Mouse (Mus musculus) lung, postnatal 4 days (tissue): ENCODE data around the gene Tacc2.
"Not testable (repeated sequence)": the region's sequence is repeated elsewhere in the genome, so short reads cannot be mapped to it uniquely, and the experiment has no call there.

Source experiments
- DNase-seq, 2 experiments: peaks; one replicate each; pipeline ENCODE4 v3.0.0; 2021

Gene Tacc2

DNA sequence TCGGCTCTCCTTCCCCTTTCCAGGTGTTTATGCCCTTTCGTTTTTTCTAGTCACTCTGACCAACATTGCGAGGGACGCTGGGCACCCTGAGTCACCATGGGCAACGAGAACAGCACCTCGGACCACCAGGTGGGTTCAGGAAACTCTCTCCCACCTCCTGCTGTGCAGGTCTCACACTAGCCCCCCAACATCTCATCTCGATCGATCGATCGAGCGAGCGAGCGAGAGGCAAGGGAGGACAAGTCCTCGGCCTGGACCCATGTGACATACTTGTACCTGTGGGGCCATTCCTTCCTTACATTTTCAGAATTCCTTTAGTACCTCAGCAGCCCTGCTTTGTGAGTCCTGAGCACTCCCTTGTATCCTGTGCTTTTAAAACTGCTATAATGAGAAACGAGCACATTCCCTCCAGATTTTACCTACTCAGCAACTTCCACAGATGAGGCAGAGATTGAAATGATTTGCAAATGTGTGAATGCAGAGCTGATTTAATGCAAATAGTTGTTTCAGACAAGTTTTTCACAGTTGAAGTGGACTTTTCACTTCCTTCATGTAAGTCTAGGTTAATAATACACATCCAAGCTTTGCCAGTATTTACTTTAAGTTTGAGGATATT is at the start of gene Tacc2:
Gene Tacc2 (plus strand): TSS at position 51 of the 616 bp plus-strand sequence.
- DNase-seq: no peak

GRCm38 (mm10) chr7:130531138-130531537 is 46.1 kb upstream of the Tacc2 start:
- not testable (repeated sequence) for DNase-seq

- DNase-seq: peak; percentile 80 to 92
These were observed 43.6 kb upstream of the Tacc2 start for GRCm38 (mm10) chr7:130533316-130534260.

DNA sequence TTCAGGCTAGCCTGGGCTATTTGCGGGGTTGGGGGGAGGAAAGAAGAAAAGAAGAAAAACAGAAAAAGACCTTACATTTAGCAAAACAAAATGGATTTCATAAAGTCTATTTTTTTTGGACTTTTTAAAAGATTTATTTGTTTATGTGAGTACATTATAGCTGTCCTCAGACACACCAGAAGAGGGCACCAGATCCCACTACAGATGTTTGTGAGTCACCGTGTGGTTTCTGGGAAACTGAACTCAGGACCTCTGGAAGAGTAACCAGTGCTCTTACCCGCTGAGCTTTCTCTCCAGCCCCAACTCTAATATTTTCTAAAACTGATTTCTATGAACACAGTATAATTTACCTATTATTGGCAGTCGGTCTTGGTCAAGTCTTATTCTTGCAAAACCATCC is 42.1 kb upstream of the Tacc2 start:
- DNase-seq: no peak

DNA sequence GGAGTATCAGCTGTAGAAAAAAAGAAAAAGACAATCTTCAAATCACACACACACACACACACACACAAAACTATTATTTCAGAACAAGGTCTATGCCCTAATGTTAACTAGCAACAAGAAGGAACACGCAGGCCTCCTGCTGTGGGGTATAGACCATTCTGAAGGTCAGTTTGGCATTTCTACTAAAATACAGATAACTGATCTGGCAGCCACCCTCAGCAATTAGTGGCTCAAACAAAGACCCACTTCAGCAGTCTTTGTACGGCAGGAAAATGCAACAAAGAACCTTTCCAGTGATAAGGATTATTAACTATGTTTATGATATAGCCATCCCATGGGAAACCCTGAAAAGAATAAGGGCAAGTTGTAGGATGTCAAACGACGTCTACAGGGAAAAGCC is 40.2 kb upstream of the Tacc2 start:
- DNase-seq: no peak

DNA sequence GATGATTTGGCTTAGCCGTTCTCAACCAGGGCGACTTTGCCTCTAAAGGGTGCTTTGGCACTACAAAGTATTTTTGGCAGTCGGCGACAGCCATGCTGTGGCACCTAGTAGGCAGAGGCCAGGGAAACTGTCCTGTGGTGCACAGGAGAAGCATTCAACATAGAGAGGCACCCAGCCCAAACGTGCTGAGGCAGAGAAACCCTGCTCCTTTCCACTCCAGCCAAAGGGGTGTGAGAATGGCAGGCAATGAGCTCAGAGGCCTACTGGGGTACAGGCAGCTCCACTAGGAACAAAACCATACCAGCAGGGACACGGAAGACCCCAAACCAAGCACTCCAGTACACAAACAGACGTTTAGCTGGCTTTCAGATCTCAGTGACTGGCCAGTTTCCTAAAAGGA is 37.1 kb upstream of the Tacc2 start:
- DNase-seq: no peak

DNA sequence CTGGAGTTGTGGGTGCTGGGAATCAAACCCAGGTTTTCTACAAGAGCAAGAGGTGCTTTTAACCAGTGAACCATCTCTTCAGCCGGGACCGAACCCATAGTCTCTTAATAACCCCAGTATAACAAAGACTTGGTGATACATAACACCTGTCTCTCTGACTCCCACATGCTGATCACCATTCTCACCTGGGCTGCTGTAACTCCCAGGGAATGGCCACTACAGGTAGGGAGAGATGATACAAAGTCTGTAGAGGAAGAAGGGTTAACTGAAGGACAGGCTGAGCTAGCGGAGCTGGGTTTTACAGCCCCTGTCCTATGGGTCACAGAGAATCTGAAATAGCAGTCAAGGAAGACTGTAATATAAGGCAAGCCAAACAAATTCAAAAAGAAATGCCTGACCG is 34.1 kb upstream of the Tacc2 start:
- no peak for DNase-seq

DNA sequence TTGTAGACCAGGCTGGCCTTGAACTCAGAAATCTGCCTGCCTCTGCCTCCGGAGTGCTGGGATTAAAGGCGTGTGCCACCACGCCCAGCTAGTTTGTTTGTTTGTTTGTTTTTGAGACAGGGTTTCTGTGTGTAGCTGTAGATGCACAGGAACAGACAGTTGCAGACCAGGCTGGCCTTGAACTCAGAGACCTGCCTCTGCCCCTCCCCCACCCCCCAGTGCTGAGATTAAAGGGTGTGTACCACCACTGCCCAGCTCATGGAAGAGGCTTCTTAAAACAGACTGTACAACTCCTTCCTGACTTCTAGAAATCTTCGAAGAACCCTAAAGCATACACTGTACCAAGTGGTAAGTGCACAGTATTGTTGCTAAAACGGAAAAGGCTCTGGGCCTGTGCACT is 31.8 kb upstream of the Tacc2 start:
- no peak for DNase-seq

- no peak for DNase-seq
These were observed 31.3 kb upstream of the Tacc2 start for GRCm38 (mm10) chr7:130545893-130546292.

DNA sequence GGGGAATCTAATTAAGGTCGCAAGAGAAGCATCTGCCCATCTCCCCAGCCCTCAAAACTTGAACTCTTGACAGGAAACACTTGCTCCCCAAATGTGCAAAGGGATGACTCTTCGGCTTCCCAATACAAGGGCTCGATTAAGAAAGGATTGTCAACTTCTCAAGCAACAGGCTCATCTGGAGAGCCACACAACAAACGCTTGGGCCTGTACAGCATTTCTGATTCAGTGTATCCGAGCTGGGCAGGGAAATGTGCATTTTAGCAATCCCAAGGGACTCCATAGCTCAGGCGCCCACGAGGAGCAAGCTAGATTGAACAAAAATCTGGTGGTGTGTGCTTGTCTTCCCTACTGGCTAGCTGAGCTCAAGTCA is 30.8 kb upstream of the Tacc2 start:
- no peak for DNase-seq

- peak; percentile 96 for DNase-seq
These were observed 30.3 kb upstream of the Tacc2 start for GRCm38 (mm10) chr7:130546791-130547484.

- no peak for DNase-seq
These were observed 29.5 kb upstream of the Tacc2 start for GRCm38 (mm10) chr7:130547635-130548175.

GRCm38 (mm10) chr7:130552780-130553179 is 24.5 kb upstream of the Tacc2 start:
- DNase-seq: no peak

GRCm38 (mm10) chr7:130553321-130553720 is 23.9 kb upstream of the Tacc2 start:
- DNase-seq: no peak

DNA sequence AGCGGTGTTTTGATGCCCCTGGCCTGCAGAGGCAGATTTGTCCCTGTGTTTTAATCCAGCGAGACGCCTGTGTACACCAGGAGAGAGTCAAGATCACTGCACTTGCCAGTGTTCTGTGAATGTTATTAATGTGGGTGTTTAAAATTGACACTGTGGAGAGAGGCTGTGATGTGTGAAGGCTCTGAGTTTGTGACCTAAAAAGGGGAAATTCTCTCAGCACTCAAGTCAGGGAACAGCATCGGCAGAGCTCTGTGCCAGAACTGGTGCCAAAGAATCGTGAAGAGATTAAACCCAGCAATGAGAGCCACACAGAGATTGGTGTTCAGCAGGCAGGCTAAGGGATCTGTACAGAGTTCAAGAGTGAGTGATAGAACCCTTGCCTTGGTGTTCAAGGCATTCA is 21.6 kb upstream of the Tacc2 start:
- DNase-seq: no peak

GRCm38 (mm10) chr7:130558592-130558991 is 18.6 kb upstream of the Tacc2 start:
- DNase-seq: peak in 1 of 2 experiments; percentile 34

DNA sequence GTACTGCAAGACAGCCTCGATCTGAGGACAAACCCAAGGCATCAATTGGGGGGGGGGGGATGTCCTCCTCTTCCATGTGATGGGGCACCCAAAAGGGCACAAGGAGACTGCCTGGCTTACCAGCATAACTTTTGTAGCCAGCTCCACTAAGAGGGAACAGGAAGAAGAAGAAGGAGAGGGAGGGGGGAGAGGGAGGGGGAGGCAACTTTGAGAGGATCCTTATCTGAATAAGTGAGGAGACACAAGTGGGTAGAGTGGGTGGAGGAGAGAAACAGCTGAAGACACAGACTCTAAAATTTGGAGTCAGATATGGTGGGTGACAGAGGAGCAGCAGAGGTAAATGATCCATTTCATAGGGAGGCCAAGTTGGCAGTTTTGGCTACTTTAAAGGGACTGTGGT is 16.3 kb upstream of the Tacc2 start:
- DNase-seq: no peak

DNA sequence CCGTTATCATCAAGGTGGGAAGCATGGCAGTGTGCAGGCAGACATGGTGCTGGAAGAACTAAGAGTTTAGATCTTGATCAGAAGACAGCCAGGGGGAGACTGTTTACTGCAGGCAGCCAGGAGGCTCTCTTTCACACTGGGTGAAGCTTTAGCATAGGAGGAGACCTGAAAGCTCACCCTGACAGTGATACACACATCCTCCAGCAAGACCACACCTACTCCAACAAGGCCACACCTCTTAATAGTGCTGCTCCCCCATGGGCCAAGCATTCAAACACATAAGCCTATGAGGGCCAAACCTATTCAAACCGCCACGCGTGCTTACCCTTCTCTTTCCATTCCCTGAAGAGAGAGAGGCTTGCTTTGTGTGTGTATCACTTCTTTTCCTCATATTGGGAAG is 14.0 kb upstream of the Tacc2 start:
- DNase-seq: no peak

DNA sequence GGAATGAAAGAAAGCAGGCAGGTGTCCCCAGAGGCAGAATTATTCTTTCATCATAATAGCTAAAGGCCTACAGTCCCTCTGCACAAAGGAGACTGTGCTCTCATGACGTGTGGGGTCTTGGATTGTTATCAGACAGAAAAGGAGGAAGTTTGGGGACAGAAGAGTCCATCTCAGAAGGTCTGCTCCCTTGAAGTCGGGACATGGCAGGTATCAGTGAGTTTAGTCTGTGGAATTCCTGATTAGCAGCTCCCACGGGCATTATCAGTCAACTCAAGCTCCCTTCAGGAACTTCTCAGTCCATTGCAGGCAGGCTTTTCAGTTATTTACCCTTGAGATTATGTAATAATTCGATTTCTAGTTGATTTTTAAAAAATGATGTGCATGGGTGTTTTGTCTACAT is 13.4 kb upstream of the Tacc2 start:
- DNase-seq: no peak

DNA sequence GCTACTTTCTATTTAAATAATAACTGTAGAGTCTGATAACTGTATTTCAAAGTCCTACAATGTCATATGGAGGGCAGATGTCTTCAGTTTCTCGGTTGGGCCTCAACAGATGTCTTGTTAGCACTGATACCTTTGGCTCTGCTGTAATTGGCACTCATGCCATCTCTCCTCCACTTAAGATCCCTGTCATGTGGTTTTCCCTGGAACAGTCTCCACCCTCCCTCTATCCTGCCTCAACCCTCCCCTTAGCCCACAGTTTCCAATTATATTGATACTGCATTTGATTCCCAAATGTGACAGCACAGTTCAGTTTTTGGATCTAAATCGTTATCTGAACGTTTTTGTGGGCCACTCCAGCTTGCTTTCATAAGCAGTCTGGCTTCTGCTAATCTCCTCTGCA is 12.6 kb upstream of the Tacc2 start:
- DNase-seq: no peak

DNA sequence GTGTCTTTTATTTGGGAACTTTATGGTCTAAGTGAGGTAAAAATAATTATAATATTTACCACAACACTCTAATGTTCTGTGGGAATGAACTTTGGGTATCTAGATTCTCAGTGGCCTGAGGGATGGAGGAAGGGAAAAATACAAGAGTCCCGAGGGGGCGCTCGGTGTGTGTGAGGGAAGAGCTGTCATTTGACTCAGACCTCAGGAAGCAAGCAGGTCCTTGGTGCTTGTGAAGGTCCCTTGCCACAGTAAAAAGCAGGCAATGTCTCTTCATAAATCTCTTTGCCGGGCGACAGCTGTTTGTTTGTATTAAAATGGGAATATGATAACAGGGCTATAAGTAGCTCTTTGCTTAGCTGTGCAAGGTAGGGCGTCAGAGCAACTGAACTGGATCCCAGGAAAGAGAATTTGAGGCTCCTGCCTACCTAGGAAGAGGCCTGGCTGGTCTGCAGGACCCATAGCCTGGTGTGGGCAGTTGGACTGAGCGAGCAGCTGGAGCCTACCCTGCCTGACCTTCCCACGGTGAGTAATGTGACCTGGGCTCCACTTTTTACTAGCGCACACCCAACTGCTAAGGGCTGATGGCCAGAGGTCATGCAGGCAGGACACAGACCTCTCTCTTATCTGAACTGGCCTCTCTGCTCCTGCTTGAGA is 8.3 kb upstream of the Tacc2 start:
- no peak for DNase-seq

DNA sequence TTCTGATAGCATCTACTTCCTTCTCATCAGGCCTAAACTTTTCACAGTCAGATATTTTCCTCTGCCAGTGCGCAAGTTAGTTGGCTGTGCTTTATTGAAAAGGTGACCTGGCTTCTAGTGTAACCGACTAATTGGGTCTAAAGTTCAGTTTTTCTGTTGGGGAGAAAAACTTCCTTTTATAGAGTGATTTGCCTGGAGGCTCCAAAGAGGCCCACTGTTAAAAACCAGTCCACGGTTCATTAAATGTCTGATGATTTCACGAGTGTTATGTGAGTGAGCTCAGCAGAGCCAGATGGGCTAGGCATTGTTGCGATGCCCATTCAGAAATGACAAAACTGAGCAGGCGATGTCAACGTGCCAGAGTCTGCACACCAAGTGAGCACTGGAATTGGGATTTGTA is 6.8 kb upstream of the Tacc2 start:
- no peak for DNase-seq

DNA sequence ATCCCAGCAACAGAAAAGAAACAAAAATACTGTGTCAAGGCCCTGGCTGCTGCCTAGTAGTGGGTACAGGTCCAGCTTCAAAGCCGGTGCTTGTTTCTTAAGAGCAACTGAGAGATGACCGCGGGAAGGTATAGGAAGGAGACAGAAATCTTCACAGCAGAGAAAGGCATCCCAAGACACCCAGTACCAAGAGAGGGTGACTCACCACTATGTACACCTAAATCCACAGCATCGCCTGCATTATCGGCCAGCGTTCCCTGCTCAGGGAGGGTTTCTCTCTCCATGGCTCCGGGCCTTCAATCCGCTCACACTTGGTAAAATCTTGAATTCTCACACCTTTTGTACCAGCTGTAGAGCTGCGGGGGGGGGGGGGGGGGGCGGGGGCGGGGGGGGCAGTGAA is 4.4 kb upstream of the Tacc2 start, which contains the start of gene Nsmce4a:
Gene Nsmce4a (minus strand): TSS at position 298 of the 400 bp plus-strand sequence.
- DNase-seq: no peak
